In genomic region chr13:90869157-90869556, GRCm38 (mm10) we compare ENCODE assay signal across 26 mouse cellular contexts. TPM values are rescaled to one million over a fixed set of nuclear protein-coding genes. Genes with fewer than 3 reads are reported as not detected.
"Had no signal": no experiment of that assay in that cellular context is flagged by ENCODE, and none has a peak within 500 bp of the region (broad histone marks: within the 10 kb centered on the region; RNA-seq: fewer than 3 reads in every experiment).

No protein-coding gene starts in this region.

- H3K4me3 ChIP-seq: layer of hippocampus, adult 2 months; left cerebral cortex, adult 2 months; liver, embryonic 13.5 days; myocyte; neural tube, embryonic 13.5 days had no signal

- H3K4me2 ChIP-seq: liver, embryonic 13.5 days; midbrain, embryonic 11.5 days; neural tube, embryonic 13.5 days had no signal

- H3K36me3 ChIP-seq: liver, embryonic 13.5 days; neural tube, embryonic 13.5 days had no signal

- H3K4me1 ChIP-seq: liver, embryonic 13.5 days; neural tube, embryonic 13.5 days had no signal

- H3K9ac ChIP-seq: liver, embryonic 13.5 days; neural tube, embryonic 13.5 days had no signal

- DNase-seq: kidney, adult 2 months; kidney, postnatal 25 days; layer of hippocampus, postnatal 36 days; liver, embryonic 13.5 days; lung, adult 2 months; lung, postnatal 14 days; lung, postnatal 4 days; retina, postnatal 1 day; right cerebral cortex, postnatal 25 days; thymus, postnatal 25 days had no signal

- H3K27ac ChIP-seq: kidney, postnatal 0 days; layer of hippocampus, adult 2 months; left cerebral cortex, adult 2 months; liver, embryonic 13.5 days; neural tube, embryonic 13.5 days had no signal

- ATAC-seq: midbrain, embryonic 16.5 days had no signal

- H3K27me3 ChIP-seq: liver, embryonic 13.5 days; neural tube, embryonic 13.5 days had no signal

- H3K9me3 ChIP-seq: liver, embryonic 13.5 days; neural tube, embryonic 13.5 days had no signal

RNA-seq across cellular contexts. Expression of gene Atp6ap1l, which starts 36.0 kb away (rescaled TPM):
- total RNA-seq: liver, adult 2 months; megakaryocyte progenitor cell, adult 5-6 weeks; megakaryocyte-erythroid progenitor cell, adult 5-6 weeks; monocyte, adult 5-6 weeks; neutrophil, adult 5-6 weeks had no signal
- polyA plus RNA-seq: kidney, embryonic 14.5 days; large intestine, adult 2 months; liver, adult 2 months; liver, embryonic 13.5 days; lung, adult 2 months; myocyte; small intestine, adult 2 months; spleen, adult 2 months had no signal
